Mouse (Mus musculus) splenic B cell, adult 2 months (primary cell): ENCODE measurements around the gene Axdnd1.
A peak's percentile ranks its signal among the peaks of the same experiment; 100 is the strongest.
"Not testable (repeated sequence)": the region's sequence is repeated elsewhere in the genome, so short reads cannot be mapped to it uniquely, and the experiment has no call there.

Source experiments
- DNase-seq: peaks from one replicate; pipeline ENCODE4 v3.0.0-alpha.2; 2011; ENCODE audit warnings: low read depth, low spot score
- H3K27me3 ChIP-seq: 2 replicates; pipeline ENCODE4 v1.6.1; 2012; ENCODE audit warnings: mild to moderate bottlenecking, low read length, moderate library complexity, mixed read lengths; ENCODE audit not compliant: control insufficient read depth, poor library complexity, insufficient read depth, severe bottlenecking
- H3K36me3 ChIP-seq: 2 replicates; pipeline ENCODE4 v1.6.1; 2012; ENCODE audit warnings: mild to moderate bottlenecking, low read length, moderate library complexity, mixed read lengths; ENCODE audit not compliant: control insufficient read depth, poor library complexity, insufficient read depth, severe bottlenecking

The Axdnd1 gene

DNA sequence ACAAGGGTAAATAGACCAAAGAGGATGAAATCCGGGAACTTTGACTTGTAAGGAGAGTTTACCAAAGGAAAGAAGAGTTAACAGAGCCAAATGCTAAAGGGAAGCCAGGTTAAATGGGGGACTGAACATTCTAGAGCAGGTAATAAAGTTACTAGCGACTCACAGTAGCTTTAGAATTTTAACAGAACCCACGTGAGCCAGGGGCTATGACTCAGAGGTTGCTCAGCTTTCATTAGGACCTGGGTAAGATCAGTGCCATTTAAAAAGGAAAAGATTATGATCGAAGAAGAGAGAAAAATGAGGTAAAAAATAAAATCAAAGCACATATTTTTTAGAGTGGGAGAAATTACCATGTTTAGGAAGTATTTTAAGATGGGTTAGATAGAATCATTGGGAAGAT lies 80.1 kb downstream of the Axdnd1 start:
- no peak for DNase-seq
- no peaks in the 10 kb centered on the region for H3K36me3 ChIP-seq
- no peaks in the 10 kb centered on the region for H3K27me3 ChIP-seq

DNA sequence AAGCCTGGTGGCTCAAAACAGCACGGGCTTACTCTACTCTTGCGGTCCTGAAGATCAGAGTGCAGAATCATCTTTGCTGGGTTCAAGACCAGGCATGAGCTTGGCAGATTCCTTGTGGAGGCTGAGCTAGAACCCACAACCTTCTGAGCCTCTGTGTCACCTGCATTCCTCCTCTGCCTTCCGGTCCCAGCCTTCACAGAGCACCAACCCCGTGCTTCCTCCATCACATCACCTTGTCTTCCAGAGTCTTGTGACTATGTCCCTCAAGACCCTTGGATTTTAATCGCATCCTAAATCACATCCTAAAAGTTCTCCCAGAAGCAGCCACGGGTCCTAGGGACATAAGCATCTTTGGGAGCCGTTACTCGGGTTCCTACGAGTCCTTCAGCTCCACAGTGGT lies 97.8 kb downstream of the Axdnd1 start:
- DNase-seq, result no peak
- Histone ChIP-seq H3K27me3 (no peaks in the 10 kb centered on the region), H3K36me3 (no peaks in the 10 kb centered on the region)

GRCm38 (mm10) chr1:156310630-156311029 lies 110.3 kb downstream of the Axdnd1 start, which contains the start of gene Nphs2:
TSS of gene Nphs2 (plus strand) at chr1:156310727.
- no peaks in the 10 kb centered on the region for H3K36me3 ChIP-seq
- no peaks in the 10 kb centered on the region for H3K27me3 ChIP-seq
- no peak for DNase-seq

- Histone ChIP-seq H3K27me3 (no peaks in the 10 kb centered on the region), H3K36me3 (no peaks in the 10 kb centered on the region)
- no peak for DNase-seq
These were observed 112.4 kb downstream of the Axdnd1 start for GRCm38 (mm10) chr1:156308595-156308994.

GRCm38 (mm10) chr1:156302911-156303749 lies 117.8 kb downstream of the Axdnd1 start, which contains the start of gene Tdrd5:
TSS of gene Tdrd5 (minus strand) at chr1:156303664.
- Histone ChIP-seq H3K36me3 (no peaks in the 10 kb centered on the region), H3K27me3 (peaks cover 3% of the 10 kb centered on the region; the same call in 1 of the 2 replicates)
- DNase-seq, result peak; percentile 11

- no peak for DNase-seq
- H3K36me3 ChIP-seq, result no peaks in the 10 kb centered on the region
These were observed 130.9 kb downstream of the Axdnd1 start for GRCm38 (mm10) chr1:156290016-156290415.

DNA sequence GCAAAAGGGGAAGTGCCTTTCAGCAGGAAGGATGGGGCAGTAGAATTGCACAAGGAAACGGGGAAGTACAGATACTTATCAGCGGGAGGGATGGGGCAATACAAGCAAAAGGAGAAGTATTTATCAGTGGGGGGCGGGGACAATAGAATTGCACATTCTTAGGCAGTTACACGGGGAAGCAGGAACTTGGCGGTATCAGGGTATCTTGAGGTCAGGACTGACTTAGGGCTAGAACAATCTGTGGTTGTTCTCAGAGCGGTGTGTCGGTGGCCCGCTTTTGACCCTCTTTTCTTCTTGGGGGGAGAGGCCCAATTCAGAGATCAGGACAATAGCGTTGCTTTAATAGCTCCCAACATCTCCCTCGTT lies 131.8 kb downstream of the Axdnd1 start:
- H3K36me3 ChIP-seq, H3K27me3 ChIP-seq, DNase-seq: not testable (repeated sequence)

More at GRCm38 (mm10) chr1:156290016-156290415, 130.9 kb downstream of the Axdnd1 start:
- no peaks in the 10 kb centered on the region for H3K27me3 ChIP-seq

- Histone ChIP-seq H3K36me3 (no peaks in the 10 kb centered on the region), H3K27me3 (no peaks in the 10 kb centered on the region)
- no peak for DNase-seq
These were observed 132.3 kb downstream of the Axdnd1 start for GRCm38 (mm10) chr1:156288556-156289221.

DNA sequence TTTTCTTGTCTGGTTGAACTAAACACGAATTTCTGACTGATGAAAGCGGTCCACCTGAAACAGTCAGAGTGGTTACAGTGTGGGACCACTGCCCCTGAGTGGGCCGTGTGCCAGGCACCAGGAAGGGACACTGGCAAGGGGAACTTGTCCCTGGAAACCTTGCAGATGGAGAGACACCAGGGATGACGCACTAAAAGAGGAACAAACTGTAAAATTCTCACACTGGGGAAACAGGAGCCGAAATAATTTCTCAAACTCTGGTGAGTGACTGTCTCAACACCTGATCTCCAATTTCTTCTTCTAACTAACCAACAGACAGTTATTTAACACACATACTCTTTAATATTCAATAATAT lies 135.4 kb downstream of the Axdnd1 start:
- Histone ChIP-seq H3K27me3 (no peaks in the 10 kb centered on the region), H3K36me3 (no peaks in the 10 kb centered on the region)
- no peak for DNase-seq

GRCm38 (mm10) chr1:156284851-156285540 lies 136.0 kb downstream of the Axdnd1 start:
- Histone ChIP-seq H3K36me3 (no peaks in the 10 kb centered on the region), H3K27me3 (no peaks in the 10 kb centered on the region)
- DNase-seq, result no peak

- Histone ChIP-seq H3K27me3 (no peaks in the 10 kb centered on the region), H3K36me3 (no peaks in the 10 kb centered on the region)
- no peak for DNase-seq
These were observed 136.8 kb downstream of the Axdnd1 start for GRCm38 (mm10) chr1:156284207-156284606.

- DNase-seq, result no peak
These were observed 140.8 kb downstream of the Axdnd1 start for GRCm38 (mm10) chr1:156280131-156280530.

GRCm38 (mm10) chr1:156273647-156274046 lies 147.3 kb downstream of the Axdnd1 start:
- DNase-seq, result no peak
- Histone ChIP-seq H3K36me3 (no peaks in the 10 kb centered on the region), H3K27me3 (no peaks in the 10 kb centered on the region; the same call in 1 of the 2 replicates)

More at GRCm38 (mm10) chr1:156280131-156280530, 140.8 kb downstream of the Axdnd1 start:
- Histone ChIP-seq H3K36me3 (no peaks in the 10 kb centered on the region), H3K27me3 (no peaks in the 10 kb centered on the region)
